Mouse (Mus musculus) heart, adult 11 months (tissue): ENCODE measurements at regions not wholly inside any gene's neighbourhood (a gene's known extent, or its start where the extent isn't known, plus 50 kb on each side); places are given as distances from the start of the nearest gene placed in this dataset.

Experiments
- DNase-seq: peaks from one replicate; pipeline ENCODE4 v3.0.0; 2022

- peak; percentile 74 for DNase-seq
These were observed 704.0 kb downstream of the 4930447A16Rik start for GRCm38 (mm10) chr15:38129330-38129729.

- peak; percentile 74 for DNase-seq
These were observed 704.7 kb downstream of the 4930447A16Rik start for GRCm38 (mm10) chr15:38129861-38130631.

GRCm38 (mm10) chr15:38130632-38131028 is 705.3 kb downstream of the 4930447A16Rik start:
- DNase-seq, result peak; percentile 43

GRCm38 (mm10) chr15:38139639-38140038 is 714.3 kb downstream of the 4930447A16Rik start:
- no peak for DNase-seq

GRCm38 (mm10) chr15:38143495-38143894 is 718.1 kb downstream of the 4930447A16Rik start:
- DNase-seq, result peak; percentile 75

- peak; percentile 17 for DNase-seq
These were observed 726.3 kb downstream of the 4930447A16Rik start for GRCm38 (mm10) chr15:38151654-38152053.

- peak; percentile 27 for DNase-seq
These were observed 728.5 kb downstream of the 4930447A16Rik start for GRCm38 (mm10) chr15:38153821-38154220.

- DNase-seq, result peak; percentile 9
These were observed 733.8 kb downstream of the 4930447A16Rik start for GRCm38 (mm10) chr15:38159161-38159560.

- DNase-seq, result peak; percentile 62
These were observed 738.4 kb downstream of the 4930447A16Rik start for GRCm38 (mm10) chr15:38163721-38164120.

- no peak for DNase-seq
These were observed 739.5 kb downstream of the 4930447A16Rik start for GRCm38 (mm10) chr15:38164848-38165247.

- peak; percentile 82 for DNase-seq
These were observed 740.6 kb downstream of the 4930447A16Rik start for GRCm38 (mm10) chr15:38165881-38166445.

GRCm38 (mm10) chr15:38166476-38166875 is 741.1 kb downstream of the 4930447A16Rik start:
- DNase-seq, result peak; percentile 68

- DNase-seq, result peak; percentile 84
These were observed 742.3 kb downstream of the 4930447A16Rik start for GRCm38 (mm10) chr15:38167618-38168152.

GRCm38 (mm10) chr15:38169191-38169590 is 743.8 kb downstream of the 4930447A16Rik start:
- peak; percentile 66 for DNase-seq
